Comparison of ENCODE assay signal across 16 mouse cellular contexts in genomic region chr5:149442277-149442660, GRCm38 (mm10). TPM values are rescaled to one million over a fixed set of nuclear protein-coding genes. Genes with fewer than 3 reads are reported as not detected.
DNase-seq lines count a peak whose midpoint lies in the region; ATAC-seq lines count a peak whose summit lies in the region.
"Had no signal": no experiment of that assay in that cellular context is flagged by ENCODE, and none has a peak within 500 bp of the region (broad histone marks: within the 10 kb centered on the region; RNA-seq: fewer than 3 reads in every experiment).

No protein-coding gene starts in this region.

- no peak overlapping the region for H3K9ac ChIP-seq in midbrain, embryonic 15.5 days
- no peak overlapping the region for H3K9ac ChIP-seq in hindbrain, embryonic 15.5 days
- H3K9ac ChIP-seq in liver, embryonic 12.5 days, result no peak overlapping the region
- H3K9ac ChIP-seq: embryonic facial prominence, embryonic 15.5 days; limb, embryonic 12.5 days; liver, postnatal 0 days had no signal

- WGBS in midbrain, embryonic 10.5 days, result 55% methylated on average over 15 of the region's 15 CpGs
- WGBS in midbrain, embryonic 15.5 days, result 31% methylated on average over 15 of the region's 15 CpGs
- 77% methylated on average over 15 of the region's 15 CpGs for WGBS in hindbrain, embryonic 15.5 days
- 70% methylated on average over 15 of the region's 15 CpGs for WGBS in liver, embryonic 12.5 days (ENCODE audit: insufficient replicate concordance)

- peaks cover 31% of the 10 kb centered on the region for H3K27me3 ChIP-seq in midbrain, embryonic 10.5 days (ENCODE audit: low read depth, poor library complexity, severe bottlenecking)
- no peaks in the 10 kb centered on the region for H3K27me3 ChIP-seq in midbrain, embryonic 15.5 days (replicated peaks)
- H3K27me3 ChIP-seq in hindbrain, embryonic 15.5 days, result no peaks in the 10 kb centered on the region
- peaks cover 11% of the 10 kb centered on the region; the same call in 1 of the 2 replicates for H3K27me3 ChIP-seq in liver, embryonic 12.5 days (replicated peaks)
- H3K27me3 ChIP-seq: limb, embryonic 12.5 days had no signal

- H3K9me3 ChIP-seq in midbrain, embryonic 10.5 days (replicated peaks), result no peaks in the 10 kb centered on the region
- H3K9me3 ChIP-seq in midbrain, embryonic 15.5 days, result no peaks in the 10 kb centered on the region
- no peaks in the 10 kb centered on the region for H3K9me3 ChIP-seq in hindbrain, embryonic 15.5 days
- H3K9me3 ChIP-seq in liver, embryonic 12.5 days (replicated peaks), result no peaks in the 10 kb centered on the region
- H3K9me3 ChIP-seq: embryonic facial prominence, embryonic 15.5 days; heart, embryonic 10.5 days; limb, embryonic 12.5 days had no signal

- no peak overlapping the region for H3K4me2 ChIP-seq in midbrain, embryonic 15.5 days
- H3K4me2 ChIP-seq in hindbrain, embryonic 15.5 days, result no peak overlapping the region
- H3K4me2 ChIP-seq in liver, embryonic 12.5 days, result no peak overlapping the region
- H3K4me2 ChIP-seq: embryonic facial prominence, embryonic 15.5 days; limb, embryonic 12.5 days had no signal

- peak overlapping the region; percentile 95 for H3K27ac ChIP-seq in midbrain, embryonic 10.5 days (replicated peaks)
- no peak overlapping the region for H3K27ac ChIP-seq in midbrain, embryonic 15.5 days
- peak overlapping the region; percentile 97 for H3K27ac ChIP-seq in hindbrain, embryonic 15.5 days (replicated peaks)
- H3K27ac ChIP-seq in liver, embryonic 12.5 days, result no peak overlapping the region
- H3K27ac ChIP-seq: embryonic facial prominence, embryonic 15.5 days; layer of hippocampus, adult 2 months; limb, embryonic 12.5 days had no signal

- no peak for ATAC-seq in midbrain, embryonic 15.5 days (replicated peaks)
- ATAC-seq in hindbrain, embryonic 15.5 days (ENCODE audit: low FRiP score, low read depth), result no peak
- no peak for ATAC-seq in liver, embryonic 12.5 days
- ATAC-seq: liver, postnatal 0 days had no signal

- no peak overlapping the region for H3K4me3 ChIP-seq in midbrain, embryonic 10.5 days
- no peak overlapping the region for H3K4me3 ChIP-seq in midbrain, embryonic 15.5 days
- H3K4me3 ChIP-seq in hindbrain, embryonic 15.5 days, result no peak overlapping the region
- H3K4me3 ChIP-seq in liver, embryonic 12.5 days, result no peak overlapping the region
- H3K4me3 ChIP-seq: embryonic facial prominence, embryonic 15.5 days; heart, embryonic 10.5 days; layer of hippocampus, adult 2 months; limb, embryonic 12.5 days had no signal

- H3K36me3 ChIP-seq in midbrain, embryonic 10.5 days, result no peaks in the 10 kb centered on the region
- H3K36me3 ChIP-seq in midbrain, embryonic 15.5 days (replicated peaks), result no peaks in the 10 kb centered on the region
- H3K36me3 ChIP-seq in hindbrain, embryonic 15.5 days, result no peaks in the 10 kb centered on the region
- no peaks in the 10 kb centered on the region for H3K36me3 ChIP-seq in liver, embryonic 12.5 days
- H3K36me3 ChIP-seq: embryonic facial prominence, embryonic 15.5 days; heart, embryonic 10.5 days; limb, embryonic 12.5 days had no signal

- DNase-seq in adrenal gland, postnatal 14 days, result peak; percentile 10
- no peak for DNase-seq in adrenal gland, adult (ENCODE audit: inconsistent age in 2 of 2, low spot score in 1 of 2)
- DNase-seq in midbrain, embryonic 10.5 days (ENCODE audit: low spot score), result peak; percentile 28
- DNase-seq in retina, postnatal 1 day, result peak; percentile 88
- DNase-seq in right cerebral cortex, postnatal 14 days, result no peak
- DNase-seq: adrenal gland, postnatal 25 days; liver, postnatal 0 days; thymus, adult 18-20 months had no signal

- peaks cover 44% of the 10 kb centered on the region for H3K4me1 ChIP-seq in midbrain, embryonic 10.5 days
- peaks cover 39% of the 10 kb centered on the region for H3K4me1 ChIP-seq in midbrain, embryonic 15.5 days
- H3K4me1 ChIP-seq in hindbrain, embryonic 15.5 days (replicated peaks), result peaks cover 44% of the 10 kb centered on the region
- peaks cover 31% of the 10 kb centered on the region for H3K4me1 ChIP-seq in liver, embryonic 12.5 days

RNA-seq across cellular contexts. Expression of gene Tex26, which starts 2.8 kb away (rescaled TPM):
- not detected in 2 replicates for total RNA-seq in adrenal gland, postnatal 14 days (2021)
- polyA plus RNA-seq in midbrain, embryonic 10.5 days (2016; fragmentation: Nextera tagmentation; extraction: Ambion mirVana), result 1.0 and 1.3 TPM in 2 replicates
- polyA plus RNA-seq in midbrain, embryonic 15.5 days (2015; fragmentation: Nextera tagmentation; extraction: Ambion mirVana), result 0.92 and 1.1 TPM in 2 replicates
- 1.4 and 2.2 TPM in 2 replicates for polyA plus RNA-seq in hindbrain, embryonic 15.5 days (2015; fragmentation: Nextera tagmentation; extraction: Ambion mirVana)
- polyA plus RNA-seq in liver, embryonic 12.5 days (2016; fragmentation: Nextera tagmentation; extraction: Ambion mirVana), result 0.13 and 0.18 TPM in 2 replicates
- total RNA-seq: adrenal gland, postnatal 25 days; megakaryocyte, adult 5-6 weeks had no signal
- polyA plus RNA-seq: liver, postnatal 0 days had no signal

RNA-seq across cellular contexts. Expression of gene Medag, which starts 30.7 kb away (rescaled TPM):
- total RNA-seq in adrenal gland, postnatal 14 days (2021), result 3.9 and 4.5 TPM in 2 replicates
- polyA plus RNA-seq in midbrain, embryonic 10.5 days (2016; fragmentation: Nextera tagmentation; extraction: Ambion mirVana), result 0.32 and 0.57 TPM in 2 replicates
- polyA plus RNA-seq in midbrain, embryonic 15.5 days (2015; fragmentation: Nextera tagmentation; extraction: Ambion mirVana), result 2.6 and 2.7 TPM in 2 replicates
- 4.5 and 6.8 TPM in 2 replicates for polyA plus RNA-seq in hindbrain, embryonic 15.5 days (2015; fragmentation: Nextera tagmentation; extraction: Ambion mirVana)
- 0.35 and 0.57 TPM in 2 replicates for polyA plus RNA-seq in liver, embryonic 12.5 days (2016; fragmentation: Nextera tagmentation; extraction: Ambion mirVana)
- total RNA-seq: megakaryocyte, adult 5-6 weeks had no signal

Comparison
In these comparisons a context has a peak if more than half of its experiments do, and no peak if none do; other contexts are left out.
1. DNase-seq: peak in adrenal gland, postnatal 14 days (single experiment), midbrain, embryonic 10.5 days (single experiment) and retina, postnatal 1 day (single experiment); none in adrenal gland, adult (0 of 2) and right cerebral cortex, postnatal 14 days (single experiment).
2. H3K27ac ChIP-seq: peak in midbrain, embryonic 10.5 days (single experiment) and hindbrain, embryonic 15.5 days (single experiment); none in midbrain, embryonic 15.5 days (single experiment) and liver, embryonic 12.5 days (single experiment).